Mouse (Mus musculus): ENCODE data around the gene Rcc1l. TPM values are rescaled to one million over a fixed set of nuclear protein-coding genes. Genes with fewer than 3 reads are reported as not detected.

The Rcc1l gene
- polyA plus RNA-seq, 1 experiment from 2014 or later: 12.1 TPM

GRCm38 (mm10) chr5:134186961-134187731, 10.6 kb upstream of the Rcc1l start:
- Histone ChIP-seq H3K4me1 (replicated peaks) (peaks cover 30% of the 10 kb centered on the region), H3K36me3 (replicated peaks) (no peaks in the 10 kb centered on the region), H3K4me3 (replicated peaks) (no peak overlapping the region), H3K4me2 (no peak overlapping the region), H3K9me3 (replicated peaks) (no peaks in the 10 kb centered on the region), H3K27me3 (no peaks in the 10 kb centered on the region), H3K9ac (no peak overlapping the region), H3K27ac (replicated peaks) (no peak overlapping the region)
- WGBS (ENCODE audit: insufficient replicate concordance): 65% methylated on average over 4 of the region's 4 CpGs
- ATAC-seq (ENCODE audit: insufficient read depth): no peak

- Histone ChIP-seq H3K4me2 (no peak overlapping the region), H3K36me3 (replicated peaks) (no peaks in the 10 kb centered on the region), H3K9me3 (replicated peaks) (no peaks in the 10 kb centered on the region), H3K4me3 (replicated peaks) (no peak overlapping the region), H3K27ac (replicated peaks) (no peak overlapping the region), H3K27me3 (no peaks in the 10 kb centered on the region), H3K9ac (no peak overlapping the region), H3K4me1 (replicated peaks) (peaks cover 33% of the 10 kb centered on the region)
- ATAC-seq (ENCODE audit: insufficient read depth): no peak
- 83% methylated on average over 3 of the region's 3 CpGs for WGBS (ENCODE audit: insufficient replicate concordance)
Observed at GRCm38 (mm10) chr5:134186059-134186458, 9.5 kb upstream of the Rcc1l start.

GRCm38 (mm10) chr5:134183880-134184808, 7.6 kb upstream of the Rcc1l start, which contains the start of gene Gtf2ird2:
TSS of gene Gtf2ird2 (plus strand) at chr5:134184019.
- H3K4me1 ChIP-seq (replicated peaks): peaks cover 41% of the 10 kb centered on the region
- peak within 1 kb of the TSS; percentile 77 for H3K4me3 ChIP-seq (replicated peaks)
- H3K4me2 ChIP-seq: peak within 1 kb of the TSS; percentile 95
- H3K9ac ChIP-seq: peak within 1 kb of the TSS; percentile 69
- no peaks in the 10 kb centered on the region for H3K9me3 ChIP-seq (replicated peaks)
- under 1% methylated on average over 92 of the region's 92 CpGs for WGBS (ENCODE audit: insufficient replicate concordance)
- peak; percentile 92 for ATAC-seq (ENCODE audit: insufficient read depth)
- no peaks in the 10 kb centered on the region for H3K36me3 ChIP-seq (replicated peaks)
- no peaks in the 10 kb centered on the region for H3K27me3 ChIP-seq
- H3K27ac ChIP-seq (replicated peaks): peak within 1 kb of the TSS; percentile 77

DNA sequence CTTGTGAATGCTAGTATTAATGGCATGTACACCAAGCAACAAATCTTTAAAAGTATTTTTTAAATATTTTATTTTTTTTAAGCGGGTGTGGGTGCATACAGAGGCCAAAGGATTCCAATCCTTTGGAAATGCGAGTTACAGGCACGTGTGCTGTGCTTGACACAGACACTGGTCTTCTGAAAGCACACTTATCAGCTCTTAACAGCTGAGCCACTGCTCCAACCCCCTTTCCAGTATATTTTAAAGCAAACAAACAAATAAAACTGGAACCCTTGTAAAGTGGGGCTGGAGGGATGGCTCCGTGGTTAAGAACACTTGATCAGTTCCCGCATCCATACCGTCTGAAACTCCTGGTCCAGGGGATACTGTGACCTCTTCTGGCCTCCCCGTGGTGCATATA, 6.6 kb upstream of the Rcc1l start:
- peak overlapping the region; percentile 95 for H3K4me2 ChIP-seq
- peak overlapping the region; percentile 69 for H3K9ac ChIP-seq
- H3K4me3 ChIP-seq (replicated peaks): peak overlapping the region; percentile 77
- no peaks in the 10 kb centered on the region for H3K36me3 ChIP-seq (replicated peaks)
- peak overlapping the region; percentile 77 for H3K27ac ChIP-seq (replicated peaks)
- H3K4me1 ChIP-seq (replicated peaks): peaks cover 43% of the 10 kb centered on the region
- 21% methylated on average over 7 of the region's 7 CpGs for WGBS (ENCODE audit: insufficient replicate concordance)
- H3K27me3 ChIP-seq: no peaks in the 10 kb centered on the region
- H3K9me3 ChIP-seq (replicated peaks): no peaks in the 10 kb centered on the region
- no peak for ATAC-seq (ENCODE audit: insufficient read depth)

DNA sequence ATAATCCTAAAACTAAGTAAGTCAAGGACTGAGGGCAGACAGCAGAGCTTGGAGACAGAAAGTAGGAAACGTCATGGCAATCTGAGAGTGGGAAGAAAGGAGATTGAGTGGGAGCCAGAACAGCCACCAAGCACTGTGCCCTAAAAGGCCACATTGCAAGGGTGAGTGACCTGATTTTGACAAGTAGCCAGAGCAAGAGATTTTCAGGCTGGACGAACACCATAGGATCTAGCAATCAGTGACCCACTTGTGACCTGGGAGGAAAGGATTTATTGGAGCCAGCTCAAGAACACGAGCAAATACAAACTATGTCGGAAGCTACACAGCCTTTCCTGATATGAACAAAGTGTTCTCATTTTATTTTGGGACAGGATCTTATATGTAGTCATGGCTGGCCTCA, 6.2 kb upstream of the Rcc1l start:
- peak overlapping the region; percentile 77; the same call in 1 of the 2 replicates for H3K4me3 ChIP-seq (replicated peaks)

GRCm38 (mm10) chr5:134182172-134182571, 5.6 kb upstream of the Rcc1l start:
- H3K27me3 ChIP-seq: no peaks in the 10 kb centered on the region
- ATAC-seq (ENCODE audit: insufficient read depth): no peak
- H3K4me2 ChIP-seq: no peak overlapping the region
- H3K36me3 ChIP-seq (replicated peaks): no peaks in the 10 kb centered on the region
- no peaks in the 10 kb centered on the region for H3K9me3 ChIP-seq (replicated peaks)
- peaks cover 43% of the 10 kb centered on the region for H3K4me1 ChIP-seq (replicated peaks)
- 61% methylated on average over 3 of the region's 3 CpGs for WGBS (ENCODE audit: insufficient replicate concordance)
- H3K4me3 ChIP-seq (replicated peaks): no peak overlapping the region
- H3K9ac ChIP-seq: no peak overlapping the region
- no peak overlapping the region for H3K27ac ChIP-seq (replicated peaks)

More for the DNA sequence above, 6.2 kb upstream of the Rcc1l start:
- Histone ChIP-seq H3K9ac (no peak overlapping the region), H3K27ac (replicated peaks) (peak overlapping the region; percentile 77; the same call in 1 of the 2 replicates), H3K36me3 (replicated peaks) (no peaks in the 10 kb centered on the region), H3K4me1 (replicated peaks) (peaks cover 40% of the 10 kb centered on the region), H3K27me3 (no peaks in the 10 kb centered on the region), H3K9me3 (replicated peaks) (no peaks in the 10 kb centered on the region), H3K4me2 (peak overlapping the region; percentile 95)
- WGBS (ENCODE audit: insufficient replicate concordance): 51% methylated on average over 4 of the region's 4 CpGs
- no peak for ATAC-seq (ENCODE audit: insufficient read depth)

DNA sequence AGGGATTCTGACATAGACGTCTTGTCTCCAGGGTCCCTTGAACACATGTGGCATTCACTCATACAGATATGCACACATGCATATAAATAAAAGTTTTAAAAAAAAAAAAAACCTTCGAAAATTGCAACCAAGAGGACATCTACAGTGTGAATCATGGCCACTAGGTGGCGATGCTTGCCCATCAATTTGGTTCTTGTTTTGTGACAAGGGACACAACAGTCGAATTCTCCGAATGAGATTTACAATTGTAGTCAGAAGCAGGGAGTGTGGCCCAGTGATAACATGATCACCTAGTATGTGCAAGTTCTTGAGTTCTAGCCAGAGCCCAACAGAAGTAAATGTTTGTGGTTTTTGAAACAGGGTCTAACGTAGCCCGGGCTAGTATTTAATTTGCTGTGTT, 3.3 kb upstream of the Rcc1l start:
- ATAC-seq (ENCODE audit: insufficient read depth): no peak
- H3K4me1 ChIP-seq (replicated peaks): peaks cover 60% of the 10 kb centered on the region

GRCm38 (mm10) chr5:134178536-134178935, 2.0 kb upstream of the Rcc1l start:
- H3K4me1 ChIP-seq (replicated peaks): peaks cover 59% of the 10 kb centered on the region
- no peaks in the 10 kb centered on the region for H3K27me3 ChIP-seq
- no peaks in the 10 kb centered on the region for H3K9me3 ChIP-seq (replicated peaks)
- no peak for ATAC-seq (ENCODE audit: insufficient read depth)
- no peak overlapping the region for H3K4me3 ChIP-seq (replicated peaks)
- no peak overlapping the region for H3K4me2 ChIP-seq
- H3K36me3 ChIP-seq (replicated peaks): no peaks in the 10 kb centered on the region
- no peak overlapping the region for H3K9ac ChIP-seq
- 52% methylated on average over 7 of the region's 7 CpGs for WGBS (ENCODE audit: insufficient replicate concordance)
- no peak overlapping the region for H3K27ac ChIP-seq (replicated peaks)

More for the DNA sequence above, 3.3 kb upstream of the Rcc1l start:
- H3K27ac ChIP-seq (replicated peaks): no peak overlapping the region
- no peaks in the 10 kb centered on the region for H3K9me3 ChIP-seq (replicated peaks)
- H3K9ac ChIP-seq: no peak overlapping the region
- no peaks in the 10 kb centered on the region for H3K27me3 ChIP-seq
- H3K4me2 ChIP-seq: no peak overlapping the region
- H3K36me3 ChIP-seq (replicated peaks): no peaks in the 10 kb centered on the region
- no peak overlapping the region for H3K4me3 ChIP-seq (replicated peaks)
- WGBS (ENCODE audit: insufficient replicate concordance): 13% methylated on average over 7 of the region's 7 CpGs

GRCm38 (mm10) chr5:134175696-134176095, 878 bp downstream of the Rcc1l start:
- H3K9me3 ChIP-seq (replicated peaks): no peaks in the 10 kb centered on the region
- WGBS (ENCODE audit: insufficient replicate concordance): 4% methylated on average over 10 of the region's 10 CpGs
- ATAC-seq (ENCODE audit: insufficient read depth): no peak
- H3K9ac ChIP-seq: peak overlapping the region; percentile 57
- H3K4me2 ChIP-seq: peak overlapping the region; percentile 84
- H3K36me3 ChIP-seq (replicated peaks): peaks cover 17% of the 10 kb centered on the region; the same call in 1 of the 2 replicates
- H3K4me1 ChIP-seq (replicated peaks): peaks cover 42% of the 10 kb centered on the region
- H3K27me3 ChIP-seq: no peaks in the 10 kb centered on the region
- peak overlapping the region; percentile 83 for H3K4me3 ChIP-seq (replicated peaks)
- H3K27ac ChIP-seq (replicated peaks): peak overlapping the region; percentile 53

- H3K4me1 ChIP-seq (replicated peaks): peaks cover 29% of the 10 kb centered on the region
- H3K36me3 ChIP-seq (replicated peaks): peaks cover 21% of the 10 kb centered on the region; the same call in 1 of the 2 replicates
- no peak overlapping the region for H3K27ac ChIP-seq (replicated peaks)
- H3K27me3 ChIP-seq: no peaks in the 10 kb centered on the region
- 22% methylated on average over 4 of the region's 4 CpGs for WGBS (ENCODE audit: insufficient replicate concordance)
- H3K9me3 ChIP-seq (replicated peaks): no peaks in the 10 kb centered on the region
- no peak overlapping the region for H3K9ac ChIP-seq
- H3K4me2 ChIP-seq: no peak overlapping the region
- ATAC-seq (ENCODE audit: insufficient read depth): no peak
- no peak overlapping the region for H3K4me3 ChIP-seq (replicated peaks)
Observed at GRCm38 (mm10) chr5:134173206-134173605, 3.4 kb downstream of the Rcc1l start.

- Histone ChIP-seq H3K4me2 (no peak overlapping the region), H3K9ac (no peak overlapping the region), H3K27me3 (no peaks in the 10 kb centered on the region), H3K27ac (replicated peaks) (no peak overlapping the region), H3K36me3 (replicated peaks) (peaks cover 40% of the 10 kb centered on the region; the same call in 1 of the 2 replicates), H3K4me3 (replicated peaks) (no peak overlapping the region), H3K4me1 (replicated peaks) (peaks cover 9% of the 10 kb centered on the region; the same call in 1 of the 2 replicates), H3K9me3 (replicated peaks) (no peaks in the 10 kb centered on the region)
- peak; percentile 42 for ATAC-seq (ENCODE audit: insufficient read depth)
- 77% methylated on average over 8 of the region's 8 CpGs for WGBS (ENCODE audit: insufficient replicate concordance)
Observed at GRCm38 (mm10) chr5:134170167-134170566, 6.4 kb downstream of the Rcc1l start.

All from liver, embryonic 15.5 days (tissue).